Mouse (Mus musculus): ENCODE data around the gene Vasp.

Vasp gene

DNA sequence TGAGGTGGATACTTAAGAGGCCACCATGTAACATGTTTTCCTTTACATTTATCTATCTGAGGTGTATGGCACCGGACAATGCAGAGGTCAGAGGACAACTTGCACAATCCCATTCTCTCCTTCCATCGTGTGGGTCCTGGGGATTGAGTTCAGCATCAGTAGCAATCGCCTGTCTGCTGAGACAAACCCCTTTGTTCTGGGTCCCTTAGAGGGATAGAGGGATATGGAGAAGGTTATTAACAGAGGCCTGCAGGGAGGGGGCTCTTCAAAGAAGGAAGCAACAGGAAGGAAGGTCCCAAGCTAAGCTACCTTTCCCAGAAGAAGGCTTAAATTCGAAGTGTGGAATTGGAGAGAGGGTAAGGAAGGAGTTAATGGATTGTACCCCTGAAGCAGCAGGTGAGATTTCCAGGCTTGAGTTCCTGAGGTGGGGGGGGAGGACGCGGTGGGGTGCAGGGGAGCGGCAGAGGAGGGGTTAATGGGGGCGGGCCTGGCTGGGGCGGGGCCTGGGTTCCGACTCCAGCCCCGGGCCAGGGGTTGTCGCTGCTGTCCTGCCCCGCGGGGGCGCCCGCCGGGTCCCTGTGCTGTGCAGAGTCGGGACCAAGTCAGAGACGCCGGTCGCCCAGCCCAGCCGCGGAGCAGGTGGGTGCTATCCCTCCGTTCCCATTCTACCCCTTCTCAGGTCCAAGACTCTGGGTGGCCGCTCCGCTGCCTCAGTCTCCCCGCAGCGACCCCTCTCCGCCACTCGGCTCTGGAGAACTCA lies 59.4 kb downstream of the Vasp start, which contains the start of gene Gpr4:
Gene Gpr4 (plus strand): TSS at position 543 of the 760 bp plus-strand sequence.
- in situ Hi-C loops (cut with MseI, MboI), result no loop called here

DNA sequence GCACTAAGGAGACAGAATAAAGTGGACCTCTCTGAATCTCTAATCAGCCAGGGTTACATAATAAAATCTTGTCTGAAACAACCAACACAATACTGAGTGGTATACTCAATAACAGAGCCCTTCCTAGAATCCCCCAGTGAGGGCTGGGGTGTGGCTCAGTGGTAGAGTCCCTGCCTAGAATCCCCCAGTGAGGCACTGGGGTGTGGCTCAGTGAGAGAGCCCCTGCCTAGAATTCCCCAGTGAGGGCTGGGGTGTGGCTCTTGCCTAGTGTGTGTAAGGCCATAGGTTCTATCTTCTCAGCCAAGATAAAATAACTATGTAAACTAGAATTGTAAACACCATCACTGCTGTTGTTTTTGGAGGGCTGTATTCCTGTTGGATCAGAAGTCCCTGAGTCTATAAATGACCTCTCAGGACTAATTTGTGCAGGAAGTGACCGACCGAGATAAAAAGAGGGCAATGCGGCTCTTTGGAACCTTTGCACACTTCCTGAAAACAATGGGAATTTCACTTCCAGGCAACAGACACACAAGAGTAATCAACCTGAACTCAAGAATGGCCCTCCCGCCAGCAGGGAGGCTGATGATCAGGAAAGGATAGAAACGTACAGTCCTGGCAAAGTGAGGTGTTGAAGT lies 60.5 kb downstream of the Vasp start:
- in situ Hi-C loops (cut with MseI, MboI), result no loop called here

DNA sequence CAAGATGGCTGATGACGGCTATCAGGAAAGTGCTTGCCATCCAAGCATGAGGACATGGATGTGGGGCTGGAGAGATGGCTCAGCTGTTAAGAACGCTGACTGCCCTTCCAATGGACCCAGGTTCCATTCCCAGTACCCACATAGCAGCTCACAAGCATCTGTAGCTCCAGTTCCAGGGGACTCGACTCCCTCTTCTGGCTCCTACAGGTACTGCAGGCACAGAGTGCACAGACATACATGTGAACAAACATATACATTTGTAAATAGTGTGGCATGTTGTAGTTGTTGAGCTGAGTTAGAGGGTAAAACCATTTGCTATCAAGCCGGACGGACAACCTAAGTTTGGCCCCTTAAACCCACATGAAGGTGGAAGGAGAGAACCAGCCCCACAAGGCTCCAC lies 61.6 kb downstream of the Vasp start:
- in situ Hi-C loops (cut with MseI, MboI), result no loop called here

DNA sequence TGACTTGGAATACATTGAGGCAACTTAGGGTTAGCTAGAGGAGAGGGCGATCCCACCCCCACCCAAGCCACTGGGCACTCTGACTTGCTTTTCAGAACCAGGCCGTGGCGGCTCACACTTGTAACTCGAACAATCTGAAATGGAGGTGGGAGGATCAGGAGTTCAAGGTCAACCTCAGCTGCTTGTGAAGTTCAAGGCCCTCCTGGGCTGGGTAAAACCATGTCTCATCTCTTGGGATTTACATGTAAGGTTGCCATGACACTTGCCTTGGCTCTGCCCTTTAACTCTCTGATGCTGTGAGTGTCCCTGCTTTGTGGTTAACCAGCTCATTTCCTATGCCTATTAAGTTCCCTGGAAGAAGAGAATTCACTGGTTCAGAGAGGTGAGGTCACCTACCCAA lies 62.1 kb downstream of the Vasp start:
- in situ Hi-C loops (cut with MseI, MboI), result no loop called here

DNA sequence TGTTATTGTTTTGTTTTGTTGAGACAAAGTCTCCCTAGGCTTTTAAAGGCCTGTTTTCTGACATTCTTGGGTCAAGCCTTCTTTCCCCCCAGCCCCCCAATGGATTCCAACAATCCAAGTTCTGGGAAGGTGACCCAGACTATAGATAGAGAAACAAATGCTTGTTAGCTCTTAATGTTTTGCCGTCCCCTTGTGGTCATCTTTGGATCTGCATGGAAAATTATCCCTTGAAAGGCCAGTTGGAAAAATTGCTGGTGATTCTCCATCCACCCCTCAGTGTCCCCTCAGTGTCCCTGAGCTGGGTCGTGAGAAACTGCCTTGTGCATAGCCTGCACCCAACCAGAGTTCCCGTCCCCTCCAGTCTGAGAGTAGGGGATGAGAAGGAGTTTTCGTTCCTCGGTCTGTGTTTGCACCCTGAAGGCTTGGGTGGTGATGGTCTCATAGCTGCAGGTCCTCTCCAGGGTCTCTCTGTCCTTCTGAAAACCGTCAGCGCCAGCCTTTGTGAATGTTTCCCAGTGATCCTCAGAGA lies 62.6 kb downstream of the Vasp start:
- in situ Hi-C loops (cut with MseI, MboI), result no loop called here

DNA sequence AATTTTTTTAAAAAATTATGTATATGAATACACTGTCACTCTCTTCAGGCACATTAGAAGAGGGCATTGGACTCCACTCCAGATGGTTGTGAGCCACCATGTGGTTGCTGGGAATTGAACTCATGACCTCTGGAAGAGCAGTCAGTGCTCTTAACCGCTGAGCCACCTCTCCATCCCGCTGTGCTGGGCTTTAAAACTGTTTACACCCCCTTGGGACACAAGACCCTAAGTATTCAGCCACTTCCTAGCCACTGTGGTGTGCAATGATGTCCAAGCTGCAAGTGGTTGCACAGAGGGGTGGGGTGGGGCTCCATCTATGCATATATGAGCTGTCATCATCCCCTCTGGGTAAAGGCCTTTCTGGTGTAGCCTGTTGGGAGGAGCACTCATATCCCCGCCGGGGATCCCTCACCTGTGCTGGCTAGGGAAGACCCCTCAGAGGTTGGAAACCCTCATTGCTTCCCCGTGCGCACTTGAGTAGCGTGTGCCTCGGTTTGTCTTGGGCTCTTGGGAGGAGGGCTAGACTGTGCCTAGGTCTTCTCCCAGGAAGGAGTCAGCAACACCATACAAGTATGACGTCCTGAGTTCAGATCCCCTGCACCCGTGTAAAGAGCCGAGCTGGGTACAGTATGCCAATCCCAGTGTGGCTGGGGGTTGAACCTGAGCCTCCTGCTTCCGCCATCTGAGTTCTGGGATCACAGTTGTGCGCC lies 63.3 kb downstream of the Vasp start:
- in situ Hi-C loops (cut with MseI, MboI), result no loop called here
